Mouse (Mus musculus): ENCODE data around the gene Hoxa3. TPM values are rescaled to one million over a fixed set of nuclear protein-coding genes. Genes with fewer than 3 reads are reported as not detected.

Gene Hoxa3
- polyA plus RNA-seq, 1 experiment = not detected

DNA sequence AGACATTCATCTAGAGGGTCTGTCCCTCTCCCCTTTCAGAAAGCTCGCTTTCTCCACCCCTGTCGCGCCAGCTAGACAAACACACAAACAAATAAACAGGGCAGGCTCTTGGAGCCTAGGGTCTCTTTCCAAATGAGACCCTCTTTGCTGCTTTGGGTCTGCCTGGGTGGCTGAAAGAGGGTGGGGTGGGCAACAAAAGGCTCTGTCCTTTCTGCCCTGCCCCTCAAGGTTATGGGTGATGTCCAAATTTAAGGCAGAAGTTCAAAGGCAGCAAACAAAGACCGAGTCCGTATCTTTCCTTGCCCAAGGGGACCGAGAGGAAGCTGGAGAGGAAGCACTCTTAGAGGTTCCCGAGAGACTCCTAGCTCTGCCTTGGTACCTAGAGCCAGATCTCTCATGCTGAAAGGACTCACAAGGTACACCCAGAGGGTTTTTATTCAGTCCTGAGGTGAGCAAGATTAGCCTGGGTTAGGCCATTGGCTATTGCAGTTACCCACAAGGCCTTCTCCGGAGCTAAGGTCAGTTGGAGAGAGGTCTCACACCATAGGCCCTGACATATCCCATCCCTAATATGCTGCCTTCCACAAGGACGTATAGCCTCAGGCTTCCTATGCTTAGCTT, 28.0 kb upstream of the Hoxa3 start:
- Histone ChIP-seq H3K4me1 (ENCODE audit: control insufficient read depth) (no peaks in the 10 kb centered on the region), H3K36me3 (ENCODE audit: control insufficient read depth) (no peaks in the 10 kb centered on the region), H3K9me3 (ENCODE audit: control insufficient read depth, low read length) (no peaks in the 10 kb centered on the region), H3K27me3 (ENCODE audit: control insufficient read depth) (peaks cover 100% of the 10 kb centered on the region), H3K4me3 (replicated peaks) (no peak overlapping the region)
- TF ChIP-seq TAL1 (IDR thresholded peaks at IDR 0.05; ENCODE audit: low read length) = no peak
- no peak for TF ChIP-seq GATA1 (IDR thresholded peaks at IDR 0.05; ENCODE audit: low read length)

DNA sequence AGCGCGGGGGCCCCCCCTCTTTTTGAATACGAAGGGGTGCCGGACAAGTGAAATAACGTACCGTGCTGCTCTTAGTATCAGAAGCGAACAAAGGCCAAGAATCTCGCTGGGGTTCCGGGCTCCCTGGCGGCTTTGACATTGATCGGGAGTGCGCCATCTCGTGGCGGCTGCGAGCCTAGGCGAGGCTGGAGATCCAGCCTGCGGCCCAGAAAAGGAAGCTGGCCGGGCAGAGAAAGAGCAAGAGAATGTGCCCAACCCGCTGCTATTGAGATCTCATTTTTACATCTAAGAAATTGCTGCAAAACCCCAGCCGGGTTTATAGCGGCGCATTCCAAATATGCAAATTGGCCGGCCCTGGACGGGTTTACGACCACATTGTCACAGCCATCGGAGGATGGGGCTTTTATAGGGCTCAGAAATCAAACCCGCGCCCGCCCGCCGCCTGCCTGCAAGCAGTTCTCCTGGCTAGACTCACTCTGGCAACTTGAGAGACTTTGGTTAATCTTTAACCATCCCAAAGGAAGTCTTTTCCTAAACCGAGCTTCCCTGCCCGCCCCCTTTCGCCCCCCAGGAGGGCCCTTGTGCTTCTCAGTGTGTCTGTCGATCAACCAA, 27.4 kb upstream of the Hoxa3 start, which contains the start of gene Hoxa10:
Gene Hoxa10, minus strand, starts transcription at position 466 of the 612 bp plus-strand sequence.
- Histone ChIP-seq H3K9me3 (ENCODE audit: control insufficient read depth, low read length) (no peaks in the 10 kb centered on the region), H3K4me1 (ENCODE audit: control insufficient read depth) (no peaks in the 10 kb centered on the region), H3K4me3 (replicated peaks) (no peak within 1 kb of the TSS), H3K36me3 (ENCODE audit: control insufficient read depth) (no peaks in the 10 kb centered on the region), H3K27me3 (ENCODE audit: control insufficient read depth) (peaks cover 100% of the 10 kb centered on the region)
- TF ChIP-seq GATA1 (IDR thresholded peaks at IDR 0.05; ENCODE audit: low read length) (no peak), TAL1 (IDR thresholded peaks at IDR 0.05; ENCODE audit: low read length) (no peak)

DNA sequence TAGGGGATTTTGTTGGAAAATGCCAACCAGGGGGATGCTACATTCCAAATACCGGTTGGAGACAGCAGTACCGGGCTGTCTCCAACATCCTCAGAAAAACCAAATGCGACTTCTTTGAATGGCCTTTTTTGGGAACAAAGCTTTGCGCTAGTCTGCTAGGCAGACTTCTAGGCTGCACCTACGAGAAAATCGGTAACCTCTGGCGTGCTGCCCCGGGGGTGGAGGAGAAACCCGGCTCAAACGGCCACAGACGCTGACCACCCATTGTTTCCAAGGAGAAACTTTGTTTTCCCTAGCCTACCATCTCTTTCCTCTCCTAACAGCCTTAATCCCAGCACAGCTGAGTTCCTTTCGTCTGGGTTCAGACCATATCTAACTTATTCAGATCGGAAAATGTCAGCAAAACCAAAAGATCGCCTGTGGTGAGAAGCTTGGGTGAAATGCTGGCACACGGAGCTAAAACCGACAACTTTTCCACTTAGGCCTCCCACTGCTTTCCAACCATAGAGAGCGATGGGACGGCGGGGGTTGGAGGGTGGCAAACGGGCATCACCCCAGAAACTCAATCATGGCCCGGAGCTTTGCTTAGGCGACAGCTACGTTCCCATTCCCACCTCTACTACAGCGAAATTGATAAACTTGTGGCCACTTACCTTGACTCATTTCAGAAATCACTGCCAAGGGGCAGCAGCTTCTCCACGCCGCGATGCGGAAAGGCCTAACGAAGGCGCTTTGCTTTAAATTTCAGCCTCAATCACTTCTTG, 26.7 kb upstream of the Hoxa3 start:
- H3K9me3 ChIP-seq (ENCODE audit: control insufficient read depth, low read length) = no peaks in the 10 kb centered on the region
- TF ChIP-seq TAL1 (IDR thresholded peaks at IDR 0.05; ENCODE audit: low read length) (no peak), GATA1 (IDR thresholded peaks at IDR 0.05; ENCODE audit: low read length) (no peak)
- no peaks in the 10 kb centered on the region for H3K4me1 ChIP-seq (ENCODE audit: control insufficient read depth)
- H3K4me3 ChIP-seq (replicated peaks) = no peak overlapping the region
- H3K27me3 ChIP-seq (ENCODE audit: control insufficient read depth) = peaks cover 100% of the 10 kb centered on the region
- no peaks in the 10 kb centered on the region for H3K36me3 ChIP-seq (ENCODE audit: control insufficient read depth)

DNA sequence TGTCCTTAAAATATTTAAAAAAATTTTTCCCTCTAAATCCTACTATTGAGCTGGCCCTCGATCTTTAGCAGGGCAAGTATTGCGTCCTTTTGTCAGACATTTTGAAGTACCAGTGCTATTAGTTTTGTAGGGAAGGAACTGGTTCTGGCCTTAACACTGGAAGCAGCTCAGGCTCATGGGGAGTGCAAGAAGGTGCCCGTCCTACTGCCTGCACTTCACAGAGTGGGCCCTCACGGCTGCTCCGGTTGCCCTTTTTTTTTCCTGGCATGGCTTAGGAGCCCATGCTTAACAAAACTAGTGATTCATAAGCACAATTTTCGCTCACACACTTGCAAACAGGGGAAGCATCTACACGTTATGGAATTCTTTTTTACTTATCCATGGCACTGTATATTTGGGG, 25.8 kb upstream of the Hoxa3 start:
- H3K27me3 ChIP-seq (ENCODE audit: control insufficient read depth) = peaks cover 100% of the 10 kb centered on the region
- no peaks in the 10 kb centered on the region for H3K36me3 ChIP-seq (ENCODE audit: control insufficient read depth)
- H3K9me3 ChIP-seq (ENCODE audit: control insufficient read depth, low read length) = no peaks in the 10 kb centered on the region; the same call in 1 of the 2 replicates
- H3K4me1 ChIP-seq (ENCODE audit: control insufficient read depth) = no peaks in the 10 kb centered on the region
- H3K4me3 ChIP-seq (replicated peaks) = no peak overlapping the region
- TF ChIP-seq GATA1 (IDR thresholded peaks at IDR 0.05; ENCODE audit: low read length) (no peak), TAL1 (IDR thresholded peaks at IDR 0.05; ENCODE audit: low read length) (no peak)

GRCm38 (mm10) chr6:52238155-52238545, 25.0 kb upstream of the Hoxa3 start:
- H3K4me1 ChIP-seq (ENCODE audit: control insufficient read depth) = no peaks in the 10 kb centered on the region
- H3K36me3 ChIP-seq (ENCODE audit: control insufficient read depth) = no peaks in the 10 kb centered on the region
- H3K27me3 ChIP-seq (ENCODE audit: control insufficient read depth) = peaks cover 100% of the 10 kb centered on the region
- H3K4me3 ChIP-seq (replicated peaks) = no peak overlapping the region
- TF ChIP-seq GATA1 (IDR thresholded peaks at IDR 0.05; ENCODE audit: low read length) = no peak
- TF ChIP-seq TAL1 (IDR thresholded peaks at IDR 0.05; ENCODE audit: low read length) = no peak
- H3K9me3 ChIP-seq (ENCODE audit: control insufficient read depth, low read length) = no peaks in the 10 kb centered on the region; the same call in 1 of the 2 replicates

DNA sequence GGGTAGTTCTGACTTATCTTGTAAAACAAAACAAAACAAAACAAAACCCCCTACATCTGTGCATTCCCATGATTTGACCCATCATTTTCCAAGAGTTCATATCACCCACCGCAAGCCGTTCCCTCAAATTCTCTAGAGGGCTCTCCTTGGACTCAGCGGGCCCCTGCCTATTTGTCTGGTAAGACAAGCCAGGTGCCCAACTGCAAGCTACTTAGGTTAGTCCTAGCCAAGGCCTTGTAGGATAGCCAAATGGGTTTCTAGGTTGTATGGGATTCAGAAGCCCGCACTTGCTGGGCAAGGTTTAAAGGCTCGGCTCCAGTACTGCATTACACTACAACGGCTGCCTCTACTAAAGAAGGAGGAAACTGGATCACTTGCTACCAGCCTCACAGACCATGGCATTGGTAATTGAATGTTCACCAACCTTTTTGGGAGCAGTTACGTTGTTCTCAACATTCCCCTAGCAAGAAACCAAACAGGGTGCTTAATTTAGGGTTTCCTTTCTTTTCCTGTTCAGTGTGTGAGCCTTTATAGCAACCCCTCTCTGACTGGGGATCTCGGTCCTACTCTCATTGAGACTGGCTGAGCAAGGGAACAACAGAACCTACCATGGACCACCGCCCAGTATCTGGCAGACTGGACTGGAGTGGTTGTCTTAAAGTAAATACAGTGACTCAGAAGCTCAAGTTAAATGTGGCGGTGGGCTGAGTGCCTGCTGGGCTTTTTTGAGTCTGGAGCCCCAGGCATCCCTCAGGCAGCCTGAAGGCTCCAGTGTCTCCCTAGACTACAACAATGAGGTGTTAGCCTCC, 24.4 kb upstream of the Hoxa3 start:
- no peak overlapping the region for H3K4me3 ChIP-seq (replicated peaks)
- H3K36me3 ChIP-seq (ENCODE audit: control insufficient read depth) = no peaks in the 10 kb centered on the region
- TF ChIP-seq GATA1 (IDR thresholded peaks at IDR 0.05; ENCODE audit: low read length) = no peak
- no peak for TF ChIP-seq TAL1 (IDR thresholded peaks at IDR 0.05; ENCODE audit: low read length)
- H3K9me3 ChIP-seq (ENCODE audit: control insufficient read depth, low read length) = no peaks in the 10 kb centered on the region; the same call in 1 of the 2 replicates
- no peaks in the 10 kb centered on the region for H3K4me1 ChIP-seq (ENCODE audit: control insufficient read depth)
- peaks cover 100% of the 10 kb centered on the region for H3K27me3 ChIP-seq (ENCODE audit: control insufficient read depth)

- H3K36me3 ChIP-seq (ENCODE audit: control insufficient read depth) = no peaks in the 10 kb centered on the region
- TF ChIP-seq GATA1 (IDR thresholded peaks at IDR 0.05; ENCODE audit: low read length) (no peak), TAL1 (IDR thresholded peaks at IDR 0.05; ENCODE audit: low read length) (no peak)
- no peak overlapping the region for H3K4me3 ChIP-seq (replicated peaks)
- no peaks in the 10 kb centered on the region for H3K4me1 ChIP-seq (ENCODE audit: control insufficient read depth)
- no peaks in the 10 kb centered on the region; the same call in 1 of the 2 replicates for H3K9me3 ChIP-seq (ENCODE audit: control insufficient read depth, low read length)
- H3K27me3 ChIP-seq (ENCODE audit: control insufficient read depth) = peaks cover 100% of the 10 kb centered on the region
These were observed 23.7 kb upstream of the Hoxa3 start for GRCm38 (mm10) chr6:52236806-52237205.

GRCm38 (mm10) chr6:52235866-52236265, 22.7 kb upstream of the Hoxa3 start:
- Histone ChIP-seq H3K36me3 (ENCODE audit: control insufficient read depth) (no peaks in the 10 kb centered on the region), H3K4me1 (ENCODE audit: control insufficient read depth) (no peaks in the 10 kb centered on the region), H3K27me3 (ENCODE audit: control insufficient read depth) (peaks cover 100% of the 10 kb centered on the region), H3K9me3 (ENCODE audit: control insufficient read depth, low read length) (no peaks in the 10 kb centered on the region; the same call in 1 of the 2 replicates), H3K4me3 (replicated peaks) (no peak overlapping the region)
- TF ChIP-seq GATA1 (IDR thresholded peaks at IDR 0.05; ENCODE audit: low read length) (no peak), TAL1 (IDR thresholded peaks at IDR 0.05; ENCODE audit: low read length) (no peak)

Measured in erythroblast, embryonic 14.5 days (primary cell).